Mouse (Mus musculus) liver, embryonic 14.5 days (tissue): ENCODE data around the gene Cchcr1. TPM values are rescaled to one million over a fixed set of nuclear protein-coding genes. Genes with fewer than 3 reads are reported as not detected.

Source experiments
- ATAC-seq: fragments of 200-750 bp; cut with Nextera tagmentation; 2 replicates; pipeline ENCODE4 v1.8.0; 2017; ENCODE audit warnings: moderate number of reproducible peaks, mild to moderate bottlenecking, moderate library complexity; ENCODE audit not compliant: insufficient read depth
- DNase-seq, 3 experiments: peaks; one replicate each; pipeline ENCODE4 v3.0.0-alpha.2; 2012 to 2013; ENCODE audit warnings: low read depth in 3 of 3, low spot score in 3 of 3
- H3K27ac ChIP-seq: fragments of 300-500 bp; sonication (generic); 2 replicates; pipeline ENCODE4 v1.5.1; 2014; ENCODE audit warnings: moderate library complexity, mild to moderate bottlenecking, control low read depth, inconsistent platforms
- H3K27me3 ChIP-seq: fragments of 300-500 bp; sonication (generic); 2 replicates; pipeline ENCODE4 v1.6.1; 2014; ENCODE audit warnings: mild to moderate bottlenecking, low read length, moderate library complexity; ENCODE audit not compliant: control insufficient read depth, insufficient read depth
- H3K36me3 ChIP-seq: fragments of 300-500 bp; sonication (generic); replicated peaks from 2 replicates; pipeline ENCODE4 v1.6.1; 2014; ENCODE audit warnings: low read depth; ENCODE audit not compliant: control insufficient read depth, insufficient read depth
- H3K4me1 ChIP-seq, 2 experiments: fragments of 200-500 bp in 1 of 2; fragments of 300-500 bp in 1 of 2; sonication (generic) in 1 of 2; replicated peaks; 2 replicates each; pipeline ENCODE4 v1.6.1; 2012 to 2014; ENCODE audit warnings: antibody characterized with exemption in 1 of 2, inconsistent platforms in 1 of 2, low read length in 1 of 2; ENCODE audit not compliant: control insufficient read depth in 2 of 2, insufficient read depth in 2 of 2
- H3K4me2 ChIP-seq: fragments of 300-500 bp; sonication (generic); 2 replicates; pipeline ENCODE4 v1.6.1; 2014; ENCODE audit warnings: low read depth, mild to moderate bottlenecking, control low read depth, moderate library complexity
- H3K4me3 ChIP-seq, 2 experiments: fragments of 200-500 bp in 1 of 2; fragments of 300-500 bp in 1 of 2; sonication (generic) in 1 of 2; 2 replicates each; pipeline ENCODE4 v1.5.1; 2012 to 2014; ENCODE audit warnings: low read depth in 2 of 2, low read length in 2 of 2, mild to moderate bottlenecking in 2 of 2, control low read depth in 1 of 2, inconsistent platforms in 1 of 2, moderate library complexity in 1 of 2; ENCODE audit not compliant: insufficient read depth in 1 of 2
- H3K9ac ChIP-seq: fragments of 300-500 bp; sonication (generic); replicated peaks from 2 replicates; pipeline ENCODE4 v1.6.1; 2014; ENCODE audit warnings: mild to moderate bottlenecking, control low read depth, moderate library complexity
- H3K9me3 ChIP-seq: fragments of 300-500 bp; sonication (generic); 2 replicates; pipeline ENCODE4 v1.6.1; 2016; ENCODE audit warnings: low read length, mixed read lengths; ENCODE audit not compliant: control insufficient read depth
- CTCF ChIP-seq: IDR thresholded peaks from 2 replicates; pipeline ENCODE4 v1.5.1; 2016; ENCODE audit warnings: antibody characterized with exemption, low read depth, control low read depth
- EP300 ChIP-seq: IDR thresholded peaks from 2 replicates; pipeline ENCODE4 v1.6.1; 2016; ENCODE audit warnings: antibody characterized with exemption, low read depth
- WGBS: fragments of 180-500 bp; shearing (Covaris S2); extraction: QIAGEN DNeasy Blood & Tissue Kit; methylation state at CpG from one replicate; pipeline ENCODE4 v1.1.7; 2014; ENCODE audit not compliant: insufficient replicate concordance; 5-methylcytosine and 5-hydroxymethylcytosine counted together
- polyA plus RNA-seq, 2 experiments: library from polyadenylated mRNA; depleted of rRNA in 1 of 2; stranded (reverse) in 1 of 2; unstranded in 1 of 2; fragments of >200 nt; fragmentation: Nextera tagmentation in 1 of 2; extraction: Ambion mirVana in 1 of 2; gene quantifications; 2 replicates each; pipeline versions ENCODE4 v1.2.1 to v1.2.3; 2012 to 2014

The Cchcr1 gene
- polyA plus RNA-seq, 2 experiments, result 3.8 to 9.4 TPM

- Histone ChIP-seq H3K27ac (no peak overlapping the region), H3K4me1 (no peaks in the 10 kb centered on the region), H3K4me2 (no peak overlapping the region), H3K27me3 (peaks cover 10% of the 10 kb centered on the region), H3K4me3 (no peak overlapping the region), H3K9ac (no peak overlapping the region), H3K9me3 (no peaks in the 10 kb centered on the region), H3K36me3 (no peaks in the 10 kb centered on the region)
- TF ChIP-seq CTCF, result no peak
- no peak for TF ChIP-seq EP300
- 7% methylated on average over 28 of the region's 28 CpGs for WGBS
- no peak for DNase-seq
- no peak for ATAC-seq
Observed at GRCm38 (mm10) chr17:35569091-35569944, 52.4 kb downstream of the Cchcr1 start.

GRCm38 (mm10) chr17:35570836-35571235 lies 53.9 kb downstream of the Cchcr1 start:
- no peaks in the 10 kb centered on the region for H3K9me3 ChIP-seq
- no peak for TF ChIP-seq EP300
- no peak for TF ChIP-seq CTCF

GRCm38 (mm10) chr17:35571477-35571876 lies 54.6 kb downstream of the Cchcr1 start:
- WGBS, result 70% methylated on average over 7 of the region's 7 CpGs
- H3K27me3 ChIP-seq, result peaks cover 10% of the 10 kb centered on the region
- no peaks in the 10 kb centered on the region for H3K9me3 ChIP-seq

More at GRCm38 (mm10) chr17:35570836-35571235, 53.9 kb downstream of the Cchcr1 start:
- no peak overlapping the region for H3K27ac ChIP-seq
- H3K9ac ChIP-seq, result no peak overlapping the region
- no peak for DNase-seq
- ATAC-seq, result no peak
- WGBS, result 66% methylated on average over 14 of the region's 14 CpGs
- H3K27me3 ChIP-seq, result peaks cover 10% of the 10 kb centered on the region
- no peaks in the 10 kb centered on the region for H3K36me3 ChIP-seq
- no peak overlapping the region for H3K4me3 ChIP-seq
- H3K4me2 ChIP-seq, result no peak overlapping the region
- H3K4me1 ChIP-seq, result no peaks in the 10 kb centered on the region

GRCm38 (mm10) chr17:35578211-35578610 lies 61.3 kb downstream of the Cchcr1 start:
- no peak for ATAC-seq
- 16% methylated on average over 6 of the region's 6 CpGs for WGBS

More at GRCm38 (mm10) chr17:35571477-35571876, 54.6 kb downstream of the Cchcr1 start:
- Histone ChIP-seq H3K4me2 (no peak overlapping the region), H3K4me3 (no peak overlapping the region), H3K9ac (no peak overlapping the region), H3K4me1 (no peaks in the 10 kb centered on the region), H3K27ac (no peak overlapping the region), H3K36me3 (no peaks in the 10 kb centered on the region)
- ATAC-seq (no peak), DNase-seq (no peak)
- TF ChIP-seq CTCF (peak; percentile 31; the same call in 1 of the 2 replicates), EP300 (no peak)

More at GRCm38 (mm10) chr17:35578211-35578610, 61.3 kb downstream of the Cchcr1 start:
- H3K27me3 ChIP-seq, result no peaks in the 10 kb centered on the region
- no peak overlapping the region for H3K27ac ChIP-seq
- no peak overlapping the region for H3K9ac ChIP-seq
- no peak overlapping the region for H3K4me3 ChIP-seq
- no peaks in the 10 kb centered on the region for H3K9me3 ChIP-seq
- DNase-seq, result peak; percentile 73 to 76 (median 75)
- H3K4me2 ChIP-seq, result no peak overlapping the region
- no peaks in the 10 kb centered on the region for H3K4me1 ChIP-seq
- TF ChIP-seq EP300 (no peak), CTCF (peak; percentile 100)
- no peaks in the 10 kb centered on the region for H3K36me3 ChIP-seq

Other genes with a start within 250 kb of the Cchcr1 start
- gene H2-Q1, start 196.7 kb upstream of the Cchcr1 start, polyA plus RNA-seq (2012; rRNA removed), result 0.50 and 0.56 TPM in 2 replicates
- 0.58 and 1.2 TPM in 2 replicates for gene H2-Q1, start 196.7 kb upstream of the Cchcr1 start, polyA plus RNA-seq (2014; fragmentation: Nextera tagmentation; extraction: Ambion mirVana)
- 0.57 and 0.82 TPM in 2 replicates for gene H2-Q2, start 174.9 kb upstream of the Cchcr1 start, polyA plus RNA-seq (2012; rRNA removed)
- gene H2-Q2, start 174.9 kb upstream of the Cchcr1 start, polyA plus RNA-seq (2014; fragmentation: Nextera tagmentation; extraction: Ambion mirVana), result 1.8 and 1.9 TPM in 2 replicates
- 5.4 TPM in 2 replicates for gene H2-Q4, start 137.5 kb upstream of the Cchcr1 start, polyA plus RNA-seq (2012; rRNA removed)
- gene H2-Q4, start 137.5 kb upstream of the Cchcr1 start, polyA plus RNA-seq (2014; fragmentation: Nextera tagmentation; extraction: Ambion mirVana), result 1.2 and 1.3 TPM in 2 replicates
- gene H2-Q6, start 92.2 kb upstream of the Cchcr1 start, polyA plus RNA-seq (2012; rRNA removed), result 10.3 and 11.2 TPM in 2 replicates
- gene H2-Q6, start 92.2 kb upstream of the Cchcr1 start, polyA plus RNA-seq (2014; fragmentation: Nextera tagmentation; extraction: Ambion mirVana), result 7.6 and 11.1 TPM in 2 replicates
- 21.8 and 24.4 TPM in 2 replicates for gene H2-Q7, start 77.9 kb upstream of the Cchcr1 start, polyA plus RNA-seq (2012; rRNA removed)
- gene H2-Q7, start 77.9 kb upstream of the Cchcr1 start, polyA plus RNA-seq (2014; fragmentation: Nextera tagmentation; extraction: Ambion mirVana), result 19.0 and 20.7 TPM in 2 replicates
- gene H2-Q10, start 47.0 kb upstream of the Cchcr1 start, polyA plus RNA-seq (2012; rRNA removed), result 119 and 136 TPM in 2 replicates
- gene H2-Q10, start 47.0 kb upstream of the Cchcr1 start, polyA plus RNA-seq (2014; fragmentation: Nextera tagmentation; extraction: Ambion mirVana), result 195 and 206 TPM in 2 replicates
- gene Pou5f1, start 11.1 kb upstream of the Cchcr1 start, polyA plus RNA-seq (2012; rRNA removed), result not detected in 2 replicates
- gene Pou5f1, start 11.1 kb upstream of the Cchcr1 start, polyA plus RNA-seq (2014; fragmentation: Nextera tagmentation; extraction: Ambion mirVana), result not detected in 2 replicates
- gene Tcf19, start 276 bp upstream of the Cchcr1 start, polyA plus RNA-seq (2012; rRNA removed), result 30.0 and 30.5 TPM in 2 replicates
- 46.0 and 46.2 TPM in 2 replicates for gene Tcf19, start 276 bp upstream of the Cchcr1 start, polyA plus RNA-seq (2014; fragmentation: Nextera tagmentation; extraction: Ambion mirVana)
- 0.05 and 0.09 TPM in 2 replicates for gene Psors1c2, start 16.1 kb downstream of the Cchcr1 start, polyA plus RNA-seq (2012; rRNA removed)
- not detected in 2 replicates for gene Psors1c2, start 16.1 kb downstream of the Cchcr1 start, polyA plus RNA-seq (2014; fragmentation: Nextera tagmentation; extraction: Ambion mirVana)
- not detected in 2 replicates for gene Cdsn, start 35.0 kb downstream of the Cchcr1 start, polyA plus RNA-seq (2012; rRNA removed)
- not detected in 2 replicates for gene Cdsn, start 35.0 kb downstream of the Cchcr1 start, polyA plus RNA-seq (2014; fragmentation: Nextera tagmentation; extraction: Ambion mirVana)
- gene 2300002M23Rik, start 50.4 kb downstream of the Cchcr1 start, polyA plus RNA-seq (2012; rRNA removed), result not detected in 2 replicates
- not detected in 2 replicates for gene 2300002M23Rik, start 50.4 kb downstream of the Cchcr1 start, polyA plus RNA-seq (2014; fragmentation: Nextera tagmentation; extraction: Ambion mirVana)
- gene Sfta2, start 84.4 kb downstream of the Cchcr1 start, polyA plus RNA-seq (2012; rRNA removed), result not detected in 2 replicates
- not detected in 2 replicates for gene Sfta2, start 84.4 kb downstream of the Cchcr1 start, polyA plus RNA-seq (2014; fragmentation: Nextera tagmentation; extraction: Ambion mirVana)
- gene Gm9573, start 109.5 kb downstream of the Cchcr1 start, polyA plus RNA-seq (2012; rRNA removed), result not detected in 2 replicates
- not detected in 2 replicates for gene Gm9573, start 109.5 kb downstream of the Cchcr1 start, polyA plus RNA-seq (2014; fragmentation: Nextera tagmentation; extraction: Ambion mirVana)
- gene Mucl3, start 126.6 kb downstream of the Cchcr1 start, polyA plus RNA-seq (2012; rRNA removed), result 0.02 TPM in 1 of 2 replicates, not detected in the other
- not detected in 2 replicates for gene Mucl3, start 126.6 kb downstream of the Cchcr1 start, polyA plus RNA-seq (2014; fragmentation: Nextera tagmentation; extraction: Ambion mirVana)
- gene Vars2, start 150.5 kb downstream of the Cchcr1 start, polyA plus RNA-seq (2012; rRNA removed), result 7.1 and 7.8 TPM in 2 replicates
- gene Vars2, start 150.5 kb downstream of the Cchcr1 start, polyA plus RNA-seq (2014; fragmentation: Nextera tagmentation; extraction: Ambion mirVana), result 4.0 and 5.8 TPM in 2 replicates
- 17.8 and 18.0 TPM in 2 replicates for gene Gtf2h4, start 156.6 kb downstream of the Cchcr1 start, polyA plus RNA-seq (2012; rRNA removed)
- 23.1 and 26.8 TPM in 2 replicates for gene Gtf2h4, start 156.6 kb downstream of the Cchcr1 start, polyA plus RNA-seq (2014; fragmentation: Nextera tagmentation; extraction: Ambion mirVana)
- gene Ddr1, start 187.5 kb downstream of the Cchcr1 start, polyA plus RNA-seq (2012; rRNA removed), result 1.1 TPM in 2 replicates
- gene Ddr1, start 187.5 kb downstream of the Cchcr1 start, polyA plus RNA-seq (2014; fragmentation: Nextera tagmentation; extraction: Ambion mirVana), result 1.6 and 1.7 TPM in 2 replicates